Mouse (Mus musculus) megakaryocyte, embryonic 14.5 days (primary cell): ENCODE measurements at regions not wholly inside any gene's neighbourhood (a gene's known extent, or its start where the extent isn't known, plus 50 kb on each side); places are given as distances from the start of the nearest gene placed in this dataset.

ENCODE experiments used
- H3K27me3 ChIP-seq: replicated peaks from 2 replicates; pipeline ENCODE3; 2012; ENCODE audit warnings: inconsistent platforms
- H3K36me3 ChIP-seq: replicated peaks from 2 replicates; pipeline ENCODE3; 2012; ENCODE audit warnings: low read length, inconsistent platforms, mixed read lengths
- H3K4me1 ChIP-seq: 2 replicates; pipeline ENCODE4 v1.6.1; 2012; ENCODE audit warnings: inconsistent platforms
- H3K4me3 ChIP-seq: replicated peaks from 2 replicates; pipeline ENCODE3; 2012; ENCODE audit warnings: moderate library complexity, mild to moderate bottlenecking, inconsistent platforms
- H3K9me3 ChIP-seq: 2 replicates; pipeline ENCODE4 v1.6.1; 2012; ENCODE audit warnings: inconsistent platforms
- FLI1 ChIP-seq: IDR thresholded peaks from 2 replicates; pipeline ENCODE4 v1.6.1; 2012; ENCODE audit warnings: low read length, inconsistent platforms, mixed read lengths
- GATA1 ChIP-seq: IDR thresholded peaks from 3 replicates; pipeline ENCODE4 v1.6.1; 2012; ENCODE audit warnings: mixed read lengths, low read length, inconsistent platforms, borderline replicate concordance

DNA sequence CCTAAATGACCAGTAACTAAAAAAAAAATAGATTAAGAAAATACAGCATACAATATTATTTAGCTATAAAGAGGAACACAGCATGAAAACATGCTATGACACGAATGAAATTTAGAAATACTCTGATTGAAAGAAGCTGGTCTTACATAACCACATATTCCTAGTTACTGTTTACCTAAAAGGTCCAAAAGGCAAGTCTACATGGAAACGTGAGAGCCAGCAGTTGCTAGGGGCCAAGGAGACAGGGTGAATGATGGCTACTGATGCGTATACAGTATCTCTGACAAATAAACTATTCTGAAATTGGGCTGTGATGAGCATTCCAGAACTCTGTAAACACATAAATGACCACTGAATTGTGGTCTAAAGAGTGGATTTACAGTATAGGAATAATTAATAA lies 194.5 kb upstream of the Zbtb20 start:
- no peaks in the 10 kb centered on the region for H3K27me3 ChIP-seq
- H3K36me3 ChIP-seq, result no peaks in the 10 kb centered on the region
- TF ChIP-seq FLI1, result no peak
- no peak for TF ChIP-seq GATA1
- peaks cover 14% of the 10 kb centered on the region for H3K4me1 ChIP-seq
- peaks cover 20% of the 10 kb centered on the region for H3K9me3 ChIP-seq
- no peak overlapping the region for H3K4me3 ChIP-seq

DNA sequence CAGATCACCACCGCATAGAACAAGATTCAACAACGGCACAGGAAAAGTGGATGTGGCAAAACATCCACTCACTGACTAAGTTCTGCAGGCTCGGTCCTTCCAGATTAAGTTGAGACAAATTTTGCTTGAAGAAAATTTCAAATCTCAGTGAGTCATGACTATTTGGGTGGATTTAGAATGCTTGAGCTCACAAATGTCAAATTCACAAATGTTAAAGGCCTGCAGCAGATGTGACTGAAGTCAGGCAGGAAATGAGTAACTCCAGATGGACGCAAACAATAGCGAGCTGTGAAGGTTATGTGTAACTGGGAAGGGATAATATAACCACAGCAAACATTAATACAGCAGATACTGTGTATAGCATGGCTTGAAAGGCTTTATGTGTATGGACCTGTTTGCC lies 198.5 kb upstream of the Zbtb20 start:
- Histone ChIP-seq H3K27me3 (no peaks in the 10 kb centered on the region), H3K9me3 (0 out of 2 replicates have a peak, but pooled peaks cover 5% of the 10 kb centered on the region), H3K36me3 (no peaks in the 10 kb centered on the region), H3K4me1 (peaks cover 26% of the 10 kb centered on the region), H3K4me3 (peak overlapping the region; percentile 0)
- TF ChIP-seq FLI1, result no peak
- no peak for TF ChIP-seq GATA1

DNA sequence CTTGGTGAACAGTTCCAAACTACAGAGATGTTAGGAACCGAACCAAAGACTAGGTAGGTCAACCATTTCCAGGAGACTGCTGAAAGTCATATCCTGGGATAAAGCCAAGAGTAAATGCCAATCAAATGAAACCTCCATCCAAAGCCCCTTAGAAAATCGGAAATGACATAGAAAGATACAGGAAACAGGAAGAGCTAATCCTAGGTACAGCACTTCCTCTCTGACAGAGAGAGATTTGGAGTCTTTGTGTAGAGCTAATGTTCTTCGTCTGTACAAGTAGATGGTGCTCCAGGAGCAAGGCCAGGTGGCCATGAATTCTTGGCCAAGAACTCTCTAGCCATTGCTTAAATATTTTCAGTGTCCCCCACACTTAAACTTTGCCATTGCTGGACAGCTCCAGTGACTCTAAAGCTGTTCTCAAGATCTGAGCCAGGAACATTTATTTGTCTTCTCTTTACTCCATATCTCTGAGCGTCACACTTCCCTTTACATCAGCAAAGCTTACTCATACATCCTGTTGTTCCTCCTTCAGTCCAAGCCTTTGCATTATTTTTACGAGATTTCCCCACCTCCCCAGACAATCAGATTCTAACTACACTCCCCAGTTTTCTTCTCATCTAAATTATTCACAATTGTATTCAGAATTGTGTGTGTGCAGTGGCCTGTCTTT lies 199.1 kb upstream of the Zbtb20 start:
- Histone ChIP-seq H3K27me3 (no peaks in the 10 kb centered on the region), H3K9me3 (no peaks in the 10 kb centered on the region), H3K36me3 (no peaks in the 10 kb centered on the region), H3K4me1 (peaks cover 26% of the 10 kb centered on the region), H3K4me3 (no peak overlapping the region)
- TF ChIP-seq GATA1, result no peak

DNA sequence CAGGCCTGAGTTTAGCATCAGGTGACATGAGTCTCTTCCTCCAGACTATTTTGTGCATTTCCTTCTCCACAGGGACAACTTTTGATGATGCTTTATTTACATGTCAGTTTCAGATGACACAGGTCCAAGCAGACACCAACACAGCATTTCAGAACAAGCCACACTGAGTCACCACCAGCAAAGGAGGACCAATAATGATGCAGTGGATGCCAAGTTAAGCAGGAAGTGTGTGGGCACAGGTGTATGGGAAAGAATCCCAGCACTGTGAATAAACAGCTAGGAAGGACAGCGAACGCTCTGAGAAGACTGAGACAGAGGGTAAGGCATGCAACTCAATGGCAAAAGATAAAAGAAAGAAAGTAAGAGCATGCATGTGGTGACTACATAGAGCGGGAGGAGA lies 200.7 kb upstream of the Zbtb20 start:
- Histone ChIP-seq H3K36me3 (no peaks in the 10 kb centered on the region), H3K4me1 (peaks cover 26% of the 10 kb centered on the region), H3K27me3 (no peaks in the 10 kb centered on the region), H3K9me3 (no peaks in the 10 kb centered on the region), H3K4me3 (no peak overlapping the region)
- TF ChIP-seq GATA1 (no peak), FLI1 (no peak)

DNA sequence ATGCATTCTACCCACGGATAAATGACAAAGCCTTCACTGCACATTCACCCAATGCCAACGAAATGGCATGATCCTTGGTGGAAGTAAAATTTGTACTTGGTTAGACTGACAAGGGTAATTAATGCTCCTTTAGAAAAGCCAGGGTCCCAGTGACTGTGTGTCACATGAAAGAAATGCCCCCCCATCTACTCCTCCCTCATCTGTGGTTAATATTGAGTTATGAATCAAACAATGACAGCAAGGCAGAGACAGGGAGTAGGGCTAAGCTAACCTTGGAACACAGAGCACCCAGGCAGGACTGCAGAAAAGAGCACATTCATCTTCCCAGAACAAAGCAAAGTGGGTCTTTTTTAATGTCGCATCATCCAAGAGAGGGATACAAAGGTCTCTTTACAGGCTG lies 209.1 kb upstream of the Zbtb20 start:
- no peaks in the 10 kb centered on the region for H3K4me1 ChIP-seq
- no peak for TF ChIP-seq GATA1
- no peak for TF ChIP-seq FLI1
- no peak overlapping the region for H3K4me3 ChIP-seq
- H3K9me3 ChIP-seq, result no peaks in the 10 kb centered on the region
- H3K36me3 ChIP-seq, result no peaks in the 10 kb centered on the region
- no peaks in the 10 kb centered on the region for H3K27me3 ChIP-seq

DNA sequence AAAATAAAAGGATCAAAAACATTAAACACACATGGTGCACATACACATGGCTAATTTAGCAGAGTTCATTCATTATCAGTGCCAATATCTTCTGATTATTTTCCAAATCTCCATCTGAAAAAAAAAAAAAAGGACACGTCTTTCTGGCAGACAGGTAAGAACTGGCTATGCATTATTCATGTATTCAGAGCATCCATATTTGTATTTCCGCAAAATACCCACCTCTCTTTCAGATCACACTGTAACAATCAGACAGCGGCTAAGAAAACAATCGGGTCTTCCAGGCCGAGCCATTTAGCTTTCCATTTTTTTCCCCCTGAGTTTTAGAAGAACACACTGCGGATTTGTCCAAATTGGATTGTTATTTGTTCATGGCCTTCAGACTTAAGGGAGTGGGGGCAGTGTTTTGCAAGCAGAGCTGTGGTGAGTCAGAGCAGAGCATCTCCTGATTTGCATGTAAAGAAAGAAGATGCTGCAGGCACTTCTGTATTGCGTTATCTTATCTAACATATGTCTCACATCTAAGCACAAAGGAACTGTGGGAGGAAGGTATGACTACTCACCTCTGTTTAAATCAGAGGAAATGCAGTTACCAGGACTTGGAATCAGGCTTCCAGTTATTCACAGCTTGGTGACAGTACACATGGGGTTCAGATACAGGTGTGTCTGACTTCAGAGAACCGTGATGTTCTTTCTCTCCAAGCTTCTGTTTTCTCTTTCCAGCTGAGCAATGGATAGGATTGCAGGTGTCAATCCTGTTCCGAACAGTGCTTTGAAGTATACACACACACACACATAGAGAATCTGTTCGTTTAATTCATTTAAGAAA lies 223.6 kb upstream of the Zbtb20 start:
- H3K36me3 ChIP-seq, result no peaks in the 10 kb centered on the region
- no peak for TF ChIP-seq GATA1
- TF ChIP-seq FLI1, result no peak
- H3K27me3 ChIP-seq, result no peaks in the 10 kb centered on the region
- H3K4me1 ChIP-seq, result no peaks in the 10 kb centered on the region
- peaks cover 36% of the 10 kb centered on the region for H3K9me3 ChIP-seq
- no peak overlapping the region for H3K4me3 ChIP-seq

DNA sequence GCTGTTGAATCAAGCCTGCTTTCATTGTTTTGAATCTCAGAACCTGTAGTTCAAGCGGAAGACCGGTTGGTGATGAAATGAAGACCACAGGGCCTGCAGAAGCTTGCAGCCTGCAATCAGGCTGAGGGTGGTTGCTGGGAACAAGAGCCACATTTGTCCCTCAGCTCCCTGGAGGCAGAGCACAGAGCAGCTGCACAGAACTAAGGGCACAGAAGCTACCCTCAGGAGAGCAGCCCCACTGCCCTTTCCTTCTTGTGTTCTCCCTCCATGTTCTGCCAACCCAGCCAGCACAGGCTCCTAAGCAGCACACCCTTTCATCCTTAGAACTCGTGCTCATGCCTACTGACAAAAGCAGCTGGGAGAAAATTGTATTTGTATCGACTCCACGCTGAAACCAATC lies 225.9 kb upstream of the Zbtb20 start:
- peaks cover 31% of the 10 kb centered on the region for H3K9me3 ChIP-seq
- no peaks in the 10 kb centered on the region for H3K36me3 ChIP-seq
- H3K27me3 ChIP-seq, result no peaks in the 10 kb centered on the region
- H3K4me1 ChIP-seq, result no peaks in the 10 kb centered on the region
- H3K4me3 ChIP-seq, result no peak overlapping the region
- no peak for TF ChIP-seq GATA1
- TF ChIP-seq FLI1, result no peak

DNA sequence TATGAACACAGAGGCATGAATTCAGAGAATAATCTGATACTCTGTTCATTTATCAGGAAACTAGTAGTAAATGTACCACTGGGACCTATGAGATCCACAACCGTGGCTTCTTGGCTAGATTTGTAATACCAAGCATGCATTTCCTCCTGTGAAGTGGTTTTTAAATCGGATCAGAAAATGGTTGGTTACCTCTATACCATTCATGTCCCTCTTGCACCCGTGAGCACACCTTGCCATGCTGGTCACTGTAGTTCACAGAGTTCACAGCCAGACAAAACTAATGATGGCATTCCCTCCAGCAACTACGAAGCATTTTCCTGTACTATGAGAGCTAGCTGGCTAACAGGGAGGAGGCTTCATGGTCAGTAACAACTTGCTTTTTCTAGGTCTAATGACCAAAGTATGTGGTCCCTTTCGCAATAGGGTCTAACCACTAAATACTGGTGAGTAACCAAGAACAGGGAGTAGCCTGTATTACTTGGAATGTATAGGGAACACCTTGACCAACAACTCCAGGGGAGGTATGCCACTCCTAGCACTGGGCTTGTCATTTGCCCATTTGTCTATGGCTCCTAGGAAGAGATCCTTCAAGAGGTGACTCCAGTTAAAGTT lies 227.0 kb upstream of the Zbtb20 start:
- Histone ChIP-seq H3K9me3 (peaks cover 21% of the 10 kb centered on the region), H3K4me3 (no peak overlapping the region), H3K4me1 (no peaks in the 10 kb centered on the region), H3K36me3 (no peaks in the 10 kb centered on the region), H3K27me3 (no peaks in the 10 kb centered on the region)
- TF ChIP-seq FLI1, result no peak
- TF ChIP-seq GATA1, result no peak

DNA sequence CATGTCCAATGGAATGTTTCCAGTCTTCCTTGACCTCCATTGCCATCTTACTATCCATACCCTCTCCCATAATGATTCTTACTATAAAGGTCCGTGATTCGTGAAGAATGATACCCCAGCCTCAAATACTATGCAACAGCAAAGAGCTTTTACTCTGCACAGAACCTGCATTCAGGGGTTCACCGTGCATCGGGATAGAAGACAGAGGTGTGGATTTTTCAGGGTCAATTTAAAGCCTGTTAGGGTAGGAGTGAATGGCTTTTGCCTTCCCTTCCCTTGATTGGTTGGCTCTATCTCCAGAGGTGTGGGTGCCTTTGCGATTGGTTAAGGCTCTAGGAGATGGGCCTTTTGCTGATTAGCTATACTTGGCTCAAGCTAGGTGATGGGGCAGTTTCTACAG lies 227.9 kb upstream of the Zbtb20 start:
- H3K4me3 ChIP-seq, result no peak overlapping the region
- H3K36me3 ChIP-seq, result no peaks in the 10 kb centered on the region
- H3K27me3 ChIP-seq, result no peaks in the 10 kb centered on the region
- H3K4me1 ChIP-seq, result no peaks in the 10 kb centered on the region
- H3K9me3 ChIP-seq, result peaks cover 13% of the 10 kb centered on the region
- TF ChIP-seq GATA1 (no peak), FLI1 (no peak)

DNA sequence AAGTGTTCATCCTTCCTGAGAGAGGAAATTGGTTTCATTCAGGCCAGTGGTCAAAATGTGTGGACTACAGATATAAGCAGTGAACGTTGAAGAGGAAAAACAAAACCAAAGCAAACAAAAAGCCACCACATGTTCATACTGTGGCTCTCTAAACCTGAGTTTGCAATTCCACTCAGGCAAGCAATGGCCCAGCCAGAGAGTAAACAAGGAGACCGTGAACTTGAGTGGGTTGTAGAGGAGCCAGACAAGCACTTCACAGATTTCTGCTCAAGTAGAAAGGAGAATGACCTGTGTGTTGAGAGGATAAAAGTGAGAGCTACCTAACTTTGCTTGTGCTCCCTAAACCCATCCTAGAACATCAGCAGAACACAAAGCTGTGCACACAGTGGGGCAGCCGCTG lies 239.9 kb upstream of the Zbtb20 start:
- Histone ChIP-seq H3K36me3 (no peaks in the 10 kb centered on the region), H3K9me3 (no peaks in the 10 kb centered on the region), H3K4me3 (no peak overlapping the region), H3K4me1 (peaks cover 8% of the 10 kb centered on the region), H3K27me3 (no peaks in the 10 kb centered on the region)
- no peak for TF ChIP-seq FLI1
- no peak for TF ChIP-seq GATA1
